In the genomic region with DNA sequence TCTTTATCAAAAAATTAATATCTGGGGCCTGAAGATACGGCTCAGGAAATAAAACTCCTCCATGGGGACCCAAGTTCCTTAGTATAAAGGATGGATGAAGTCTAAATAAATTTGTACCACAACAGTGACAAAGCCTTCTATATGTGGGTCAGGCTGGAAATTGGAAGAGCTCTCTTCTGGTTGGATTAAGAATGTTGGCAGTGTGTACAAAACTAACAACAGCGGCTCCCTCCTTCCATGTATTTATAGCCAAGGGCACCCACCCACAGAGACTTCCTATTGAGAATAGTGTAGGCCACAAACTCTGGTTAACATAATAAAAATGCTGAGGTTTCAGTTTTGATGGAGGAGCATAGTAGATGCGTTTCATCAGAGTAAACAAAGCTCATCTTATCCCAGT, we compare ENCODE assay signal across 21 mouse cellular contexts.
DNase-seq lines count a peak whose midpoint lies in the region; ATAC-seq and TF ChIP-seq lines count a peak whose summit lies in the region.
"Had no signal": no experiment of that assay in that cellular context is flagged by ENCODE, and none has a peak within 500 bp of the region (broad histone marks: within the 10 kb centered on the region; RNA-seq: fewer than 3 reads in every experiment).

No protein-coding gene starts in this region.

- H3K27me3 ChIP-seq in midbrain, postnatal 0 days (ENCODE audit: insufficient read depth, low read length), result no peaks in the 10 kb centered on the region
- H3K27me3 ChIP-seq: embryonic facial prominence, embryonic 12.5 days; forebrain, embryonic 13.5 days; forebrain, embryonic 15.5 days; Patski had no signal

- no peak for TF ChIP-seq CTCF in midbrain, postnatal 0 days (IDR thresholded peaks at IDR 0.05)

- no peaks in the 10 kb centered on the region for H3K9me3 ChIP-seq in midbrain, postnatal 0 days (ENCODE audit: low read length)
- H3K9me3 ChIP-seq: embryonic facial prominence, embryonic 10.5 days; embryonic facial prominence, embryonic 12.5 days; forebrain, embryonic 13.5 days; forebrain, embryonic 15.5 days; G1E had no signal

- no peaks in the 10 kb centered on the region for H3K4me1 ChIP-seq in midbrain, postnatal 0 days (ENCODE audit: insufficient read depth, low read length)
- H3K4me1 ChIP-seq: embryonic facial prominence, embryonic 10.5 days; embryonic facial prominence, embryonic 12.5 days; forebrain, embryonic 13.5 days; forebrain, embryonic 15.5 days had no signal

- 86% methylated on average over 3 of the region's 3 CpGs for WGBS in midbrain, postnatal 0 days

- no peak overlapping the region for H3K27ac ChIP-seq in midbrain, postnatal 0 days (ENCODE audit: low read depth, low read length)
- H3K27ac ChIP-seq: embryonic facial prominence, embryonic 10.5 days; embryonic facial prominence, embryonic 12.5 days; forebrain, embryonic 13.5 days; forebrain, embryonic 15.5 days had no signal

- H3K36me3 ChIP-seq in midbrain, postnatal 0 days (ENCODE audit: insufficient read depth, low read length), result no peaks in the 10 kb centered on the region
- H3K36me3 ChIP-seq: embryonic facial prominence, embryonic 10.5 days; embryonic facial prominence, embryonic 12.5 days; forebrain, embryonic 15.5 days; G1E had no signal

- no peak overlapping the region for H3K4me3 ChIP-seq in midbrain, postnatal 0 days (ENCODE audit: low read depth, low read length)
- H3K4me3 ChIP-seq: embryonic facial prominence, embryonic 10.5 days; embryonic facial prominence, embryonic 12.5 days; forebrain, embryonic 13.5 days; forebrain, embryonic 15.5 days had no signal

- ATAC-seq in frontal cortex, adult (ENCODE audit: low TSS enrichment), result peak; percentile 94
- no peak for ATAC-seq in midbrain, postnatal 0 days (ENCODE audit: low FRiP score)
- ATAC-seq: forebrain, embryonic 13.5 days; forebrain, embryonic 15.5 days; forebrain, postnatal 0 days; Patski had no signal

- DNase-seq in frontal cortex, postnatal 25 days (ENCODE audit: low spot score in 2 of 2), result no peak
- peak; percentile 1 for DNase-seq in 416B (ENCODE audit: low read depth)
- peak; percentile 41 for DNase-seq in brain, adult 2 months (ENCODE audit: low read depth, low spot score)
- DNase-seq in T-cell, adult 2 months (ENCODE audit: low spot score), result no peak
- DNase-seq in midbrain, postnatal 0 days (ENCODE audit: low spot score), result no peak
- DNase-seq: adrenal gland, adult 2 months; adrenal gland, postnatal 10 days; adrenal gland, postnatal 25 days; cerebellum, adult 11-12 months; cerebellum, adult 2 months; cerebellum, adult 9-10 months; cerebellum, postnatal 10 days; cerebellum, postnatal 25 days; forebrain, postnatal 0 days had no signal

- H3K9ac ChIP-seq in midbrain, postnatal 0 days (replicated peaks; ENCODE audit: low read length, poor library complexity, severe bottlenecking), result no peak overlapping the region
- H3K9ac ChIP-seq: embryonic facial prominence, embryonic 12.5 days; forebrain, embryonic 13.5 days; forebrain, embryonic 15.5 days; forebrain, postnatal 0 days had no signal

- no peak overlapping the region for H3K4me2 ChIP-seq in midbrain, postnatal 0 days (ENCODE audit: low read depth, low read length, poor library complexity, severe bottlenecking)
- H3K4me2 ChIP-seq: embryonic facial prominence, embryonic 12.5 days; forebrain, embryonic 13.5 days; forebrain, embryonic 15.5 days had no signal

Comparison
In these comparisons a context has a peak if more than half of its experiments do, and no peak if none do; other contexts are left out.
1. DNase-seq: peak in 416B (single experiment) and brain, adult 2 months (single experiment); none in frontal cortex, postnatal 25 days (0 of 2), T-cell, adult 2 months (single experiment) and midbrain, postnatal 0 days (single experiment).